Mouse (Mus musculus): Measurements from ENCODE around the gene Slc7a7. TPM values are rescaled to one million over a fixed set of nuclear protein-coding genes. Genes with fewer than 3 reads are reported as not detected.
A peak's percentile ranks its signal among the peaks of the same experiment; 100 is the strongest.
"Not testable (repeated sequence)": the region's sequence is repeated elsewhere in the genome, so short reads cannot be mapped to it uniquely, and the experiment has no call there.

The Slc7a7 gene
- total RNA-seq, 2 experiments from 2014 or later: 4.8 to 6.5 TPM

DNA sequence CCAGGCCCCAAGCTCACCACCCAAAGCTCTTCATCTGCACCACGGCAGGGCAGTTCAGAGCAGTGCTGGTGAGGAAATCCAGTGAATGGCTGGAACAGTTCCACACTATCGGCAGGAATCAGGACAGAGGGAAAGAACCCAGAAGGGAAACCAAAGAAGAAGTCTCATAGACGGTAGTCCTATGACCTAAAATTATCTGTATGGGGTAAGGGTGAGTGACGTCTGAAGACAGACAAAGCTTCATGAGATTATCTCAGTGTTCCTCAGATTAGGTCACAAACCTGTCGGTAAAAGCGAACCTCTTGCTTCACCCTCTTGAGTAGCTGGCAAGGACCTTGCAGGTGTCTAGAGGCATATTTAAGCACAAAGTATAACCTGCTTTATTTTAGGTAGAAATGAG, 40.4 kb downstream of the Slc7a7 start:
- DNase-seq: no peak

DNA sequence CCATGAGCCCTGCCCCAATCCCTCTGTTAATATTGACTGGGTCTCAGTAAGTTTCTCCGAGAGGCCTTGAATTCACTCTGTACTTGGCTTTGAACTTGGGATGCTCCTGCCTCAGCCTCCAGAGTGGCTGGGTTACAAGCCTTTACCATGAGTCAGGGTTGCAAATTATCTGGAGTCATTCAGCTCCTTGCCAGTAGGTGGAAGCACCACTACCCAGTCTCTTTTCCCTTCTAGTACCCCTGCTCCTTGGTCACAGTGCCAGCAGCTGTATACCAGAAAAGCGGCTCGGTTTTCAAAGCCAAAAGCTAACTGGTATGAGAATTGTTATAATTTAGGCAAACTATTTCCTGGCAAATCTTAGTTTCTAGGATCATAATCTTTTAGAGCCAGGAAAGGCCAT, 41.7 kb downstream of the Slc7a7 start:
- peak; percentile 31 to 33 for DNase-seq

DNA sequence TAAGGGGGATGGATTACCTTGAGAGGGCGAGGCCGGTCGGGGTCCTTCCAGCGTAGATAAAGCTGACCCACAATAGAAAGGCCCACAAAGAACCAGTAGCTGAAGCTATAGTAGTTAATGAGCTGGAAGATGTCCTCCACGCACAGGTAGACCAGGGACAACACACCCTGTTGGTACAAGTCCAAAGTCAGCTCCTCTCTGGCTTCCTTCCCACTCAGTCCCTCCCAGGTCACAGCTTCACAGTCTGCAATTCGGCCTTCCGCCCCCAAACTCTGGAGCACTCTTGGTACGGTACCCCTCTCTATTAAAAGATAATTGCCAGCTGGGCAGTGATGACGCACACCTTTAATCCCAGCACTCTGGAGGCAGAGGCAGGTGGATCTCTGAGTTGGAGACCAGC, 44.7 kb downstream of the Slc7a7 start:
- DNase-seq: no peak

DNA sequence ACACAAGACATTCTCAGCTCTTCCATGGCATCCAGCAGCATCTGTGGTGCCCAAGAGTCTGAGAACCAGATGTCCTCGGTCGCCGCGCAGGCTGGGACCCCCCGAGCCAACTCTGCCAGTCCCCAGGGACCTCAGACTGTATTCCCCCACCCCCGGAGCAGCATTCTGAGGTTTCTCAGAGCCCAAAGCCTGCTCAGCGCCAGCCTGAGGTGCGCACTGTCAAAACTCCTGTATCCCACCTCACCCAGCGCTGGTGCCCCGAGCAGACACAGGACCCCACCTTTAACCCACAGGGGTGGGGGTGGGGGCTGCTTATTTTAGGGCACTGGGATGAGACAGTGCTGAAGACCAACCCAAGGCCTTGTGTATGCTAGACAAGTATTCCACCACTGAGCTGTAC, 46.1 kb downstream of the Slc7a7 start:
- no peak for DNase-seq

DNA sequence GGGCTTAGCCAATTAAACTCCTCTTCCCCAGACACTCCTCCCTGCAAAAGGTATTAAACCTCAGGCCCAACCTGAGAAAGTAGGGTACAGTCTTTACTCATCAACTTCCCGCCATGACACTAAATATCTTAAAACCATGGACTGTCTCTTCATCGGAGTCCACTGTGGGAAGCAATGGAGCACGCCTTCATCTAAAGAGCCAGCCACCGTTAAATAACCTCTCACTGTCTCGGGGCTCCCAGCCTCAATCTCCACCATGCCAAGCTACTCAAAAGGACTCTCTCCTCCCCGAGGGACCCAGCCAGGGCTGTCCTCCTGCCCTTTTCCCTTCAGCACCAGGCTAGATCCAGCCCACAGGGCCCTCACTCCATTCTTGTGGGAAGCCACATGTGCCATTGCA, 47.0 kb downstream of the Slc7a7 start:
- DNase-seq: no peak

DNA sequence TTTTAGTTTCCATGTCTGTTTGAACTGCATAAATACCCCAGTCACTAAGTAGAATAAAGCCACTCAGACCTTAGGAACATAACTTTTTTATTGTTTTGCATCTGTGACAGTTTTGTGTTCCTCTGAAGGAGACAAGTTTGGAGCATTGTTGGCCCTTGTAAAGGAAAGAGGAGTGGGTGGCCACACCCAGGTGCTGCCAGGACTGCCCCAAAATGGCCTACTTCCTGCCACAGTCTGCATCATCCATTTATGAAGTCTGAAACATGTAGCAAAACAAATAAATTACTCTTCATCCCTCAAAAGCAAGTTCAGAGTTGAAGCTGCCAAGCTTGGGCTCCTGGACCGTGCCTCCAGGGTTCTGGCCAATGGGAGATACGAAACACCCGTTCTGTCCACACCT, 48.2 kb downstream of the Slc7a7 start:
- no peak for DNase-seq

DNA sequence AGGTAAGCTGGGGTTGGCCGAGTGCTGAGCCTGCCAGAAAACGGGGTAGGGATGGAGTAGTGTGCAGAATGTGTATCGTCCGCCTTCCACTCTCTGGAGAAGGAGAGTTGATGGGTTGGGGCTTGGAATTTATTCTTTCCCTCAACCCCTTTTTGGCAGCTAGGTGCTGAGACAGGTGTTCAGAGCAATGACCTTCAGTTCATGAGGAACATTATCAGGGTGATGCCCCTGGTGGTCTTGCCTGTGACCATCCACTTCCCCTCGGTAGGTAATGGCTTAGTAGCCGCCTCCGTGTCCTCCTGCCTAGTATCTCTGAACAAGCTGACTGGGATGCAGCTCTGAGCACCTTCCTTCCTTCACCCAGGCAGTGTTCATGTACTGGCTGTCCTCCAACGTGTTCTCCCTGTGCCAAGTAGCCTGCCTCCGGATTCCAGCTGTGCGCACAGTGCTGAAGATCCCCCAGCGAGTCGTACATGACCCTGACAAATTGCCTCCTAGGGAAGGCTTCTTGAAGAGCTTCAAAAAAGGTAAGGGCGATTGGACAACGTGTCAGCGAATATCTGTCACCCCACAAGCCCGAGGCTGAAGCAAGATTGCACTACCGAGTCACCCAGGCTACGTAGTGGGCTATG, 50.0 kb downstream of the Slc7a7 start:
- DNase-seq: peak; percentile 11 to 28

DNA sequence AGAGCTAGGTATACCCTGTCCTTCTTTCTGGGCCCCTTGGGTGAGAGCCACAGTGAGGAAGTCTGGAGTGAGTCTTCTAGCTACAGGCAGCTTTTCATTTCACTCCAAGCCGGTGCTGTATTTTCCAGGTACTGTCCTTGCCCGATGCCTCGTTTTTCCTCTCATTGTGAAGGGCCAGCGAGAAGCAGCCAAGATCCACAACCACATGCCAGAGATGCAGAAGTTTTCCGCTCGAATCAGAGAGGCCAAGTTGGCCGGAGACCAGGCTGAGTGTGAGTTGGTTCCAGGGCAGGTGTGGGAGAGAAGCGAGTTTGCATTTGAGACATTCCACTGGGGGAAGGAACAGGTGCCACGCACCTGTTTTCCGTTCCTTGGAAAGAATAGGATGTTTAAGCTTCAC, 51.0 kb downstream of the Slc7a7 start:
- DNase-seq: peak; percentile 23 to 24

DNA sequence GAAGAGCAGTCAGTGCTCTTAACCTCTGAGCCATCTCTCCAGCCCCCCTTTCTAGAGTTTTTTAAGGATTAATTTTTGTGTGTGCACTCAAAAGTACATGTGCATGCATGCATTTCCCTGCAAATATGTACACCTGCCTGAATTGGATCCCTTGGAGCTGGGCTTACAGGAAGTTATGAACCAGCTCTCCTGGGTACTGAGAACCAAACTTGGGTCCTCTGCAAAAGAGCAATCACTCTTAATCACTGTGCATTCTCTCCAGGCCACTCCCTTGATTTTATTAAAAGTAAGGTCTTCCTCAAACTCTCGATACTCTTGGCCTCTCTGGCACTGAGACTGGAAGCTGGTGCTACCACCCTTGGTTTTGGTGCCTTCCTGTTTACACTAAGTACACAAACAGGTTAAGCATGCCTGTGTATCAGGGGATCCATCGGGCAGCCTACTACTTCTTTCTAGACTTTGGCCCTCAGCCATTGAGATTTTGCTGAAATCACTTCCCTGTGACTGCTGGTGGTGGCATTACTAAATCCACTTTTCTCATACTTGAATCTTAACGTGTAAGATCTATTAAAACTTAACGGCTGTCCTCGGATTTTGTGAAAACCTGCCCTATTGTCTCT, 52.4 kb downstream of the Slc7a7 start:
- no peak for DNase-seq

DNA sequence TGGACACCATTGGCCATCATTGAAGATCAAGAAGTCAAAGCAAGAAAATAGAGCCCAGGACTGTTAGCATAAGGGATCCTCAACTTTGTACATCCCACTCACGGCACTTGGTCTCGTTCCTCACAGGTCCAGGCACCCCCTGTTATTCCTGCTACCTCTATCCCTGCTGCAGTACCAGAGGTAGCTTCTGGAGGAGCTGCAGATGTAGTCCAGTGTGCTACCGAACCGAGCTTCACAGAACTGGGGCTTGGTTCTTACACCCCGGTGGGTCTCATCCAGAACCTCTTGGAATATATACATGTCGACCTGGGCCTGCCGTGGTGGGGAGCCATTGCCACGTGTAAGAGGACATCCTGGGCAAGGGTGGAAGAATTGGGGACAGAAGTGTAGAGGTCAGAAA, 54.4 kb downstream of the Slc7a7 start:
- no peak for DNase-seq

DNA sequence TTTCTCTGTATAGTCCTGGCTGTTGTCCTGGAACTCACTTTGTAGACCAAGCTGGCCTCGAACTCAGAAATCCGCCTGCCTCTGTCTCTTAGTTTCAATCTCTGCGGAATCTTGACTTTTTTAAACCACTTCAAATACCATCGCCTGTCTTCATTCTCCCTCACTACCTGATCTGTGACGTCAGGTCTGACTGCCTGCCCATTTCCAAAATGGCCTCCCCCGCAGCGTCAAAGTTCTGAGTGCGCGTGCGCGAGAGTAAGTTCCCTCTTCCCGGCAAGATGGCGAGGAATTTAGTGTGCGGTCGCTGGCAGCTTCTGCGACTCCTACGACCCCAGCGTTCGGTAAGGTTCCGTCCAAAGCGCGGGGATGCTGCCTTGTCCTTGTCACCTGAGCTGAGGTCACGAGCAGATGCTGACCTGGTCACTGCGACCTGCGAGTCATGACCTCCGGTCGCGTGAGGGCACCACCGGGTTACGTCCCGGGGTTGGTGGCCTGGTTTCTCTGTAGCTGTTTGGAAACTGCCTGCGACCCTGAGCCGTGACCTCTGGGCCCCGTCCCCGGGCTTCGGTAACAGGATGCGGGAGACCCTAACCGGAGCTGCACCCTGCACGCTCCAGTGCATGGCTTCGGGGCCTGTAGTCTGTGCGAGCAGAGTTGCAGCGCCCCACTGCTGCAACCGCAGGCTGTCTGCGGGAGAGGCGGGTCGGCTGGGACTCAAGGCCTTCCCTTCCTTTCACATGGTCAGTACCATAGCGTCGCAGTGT, 56.8 kb downstream of the Slc7a7 start, which contains the start of gene Oxa1l:
Oxa1l (plus strand) TSS at position 258 of the 764 bp plus-strand sequence.
- DNase-seq: peak; percentile 95 to 98

DNA sequence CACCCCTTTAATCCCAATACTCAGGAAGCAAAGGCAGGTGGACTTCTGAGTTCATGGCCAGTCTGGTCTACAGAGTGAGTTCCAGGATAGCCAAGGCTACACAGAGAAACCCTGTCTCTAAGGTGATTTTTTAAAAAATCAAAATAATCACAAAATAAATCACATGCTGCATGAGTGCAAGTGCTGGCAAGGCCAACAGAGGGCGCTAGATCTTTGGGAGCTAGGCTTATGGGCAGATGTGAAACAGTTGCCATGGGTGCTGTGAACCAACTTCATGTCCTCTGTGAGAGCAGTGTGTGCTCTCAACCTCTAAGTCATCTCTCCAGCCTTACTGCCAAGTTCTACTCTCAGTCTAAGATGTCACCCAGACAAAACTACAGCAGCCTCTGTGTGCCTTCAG, 63.2 kb downstream of the Slc7a7 start:
- no peak for DNase-seq

DNA sequence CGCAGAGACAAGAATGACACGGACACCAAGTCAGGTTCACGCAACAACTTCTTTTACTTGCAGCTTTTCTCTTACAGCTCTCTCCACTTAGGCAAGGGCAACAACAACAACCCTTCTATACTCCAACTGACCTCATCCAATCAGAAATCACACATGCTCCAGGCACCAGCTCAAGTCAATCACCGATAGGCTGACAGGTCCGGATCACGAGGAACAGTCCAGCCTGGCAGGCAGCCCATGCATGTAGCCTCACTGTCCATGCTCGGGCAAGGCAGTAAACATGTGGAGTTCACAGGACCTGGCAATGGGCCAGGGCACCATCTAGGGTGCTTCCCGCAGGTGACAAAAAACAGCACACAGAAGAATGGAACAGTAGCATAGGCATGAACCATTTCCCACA, 65.3 kb downstream of the Slc7a7 start:
- no peak for DNase-seq

DNA sequence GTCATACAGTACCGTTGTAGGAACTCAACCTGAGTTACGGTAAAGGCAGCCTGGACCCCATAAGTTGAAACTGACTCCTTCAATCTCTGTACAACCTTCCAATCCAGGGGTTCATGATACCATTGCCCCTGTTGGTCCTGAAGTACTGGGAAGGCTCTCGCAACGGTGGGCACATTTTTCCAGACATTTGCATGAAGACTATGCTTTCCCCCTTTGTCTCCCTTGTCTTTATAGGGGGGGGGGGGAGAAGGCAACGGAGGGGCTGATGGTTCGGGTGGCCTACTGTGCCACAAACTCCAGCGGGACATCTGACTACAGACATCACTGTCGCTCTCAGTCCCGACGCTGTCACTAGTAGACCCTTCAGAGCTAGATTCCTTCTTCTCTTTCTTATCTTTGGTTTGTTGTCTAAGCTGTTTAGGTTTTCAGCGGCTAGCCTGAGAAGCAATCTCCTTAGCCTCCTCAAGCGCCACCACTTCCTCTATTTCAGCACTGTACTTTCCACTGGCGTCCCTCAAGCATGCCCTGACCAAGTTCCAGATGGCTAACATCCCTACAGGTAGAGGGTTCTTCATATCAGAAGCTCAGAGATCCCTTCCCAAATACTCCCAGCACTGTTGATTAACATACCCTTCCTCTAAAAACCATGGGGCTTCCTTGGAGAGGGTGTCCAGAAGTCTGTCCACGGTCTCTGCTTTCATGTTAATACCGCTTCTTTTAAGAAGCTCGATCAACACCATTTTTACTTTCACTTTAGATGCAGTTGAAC, 66.6 kb downstream of the Slc7a7 start:
- not testable (repeated sequence) for DNase-seq

DNA sequence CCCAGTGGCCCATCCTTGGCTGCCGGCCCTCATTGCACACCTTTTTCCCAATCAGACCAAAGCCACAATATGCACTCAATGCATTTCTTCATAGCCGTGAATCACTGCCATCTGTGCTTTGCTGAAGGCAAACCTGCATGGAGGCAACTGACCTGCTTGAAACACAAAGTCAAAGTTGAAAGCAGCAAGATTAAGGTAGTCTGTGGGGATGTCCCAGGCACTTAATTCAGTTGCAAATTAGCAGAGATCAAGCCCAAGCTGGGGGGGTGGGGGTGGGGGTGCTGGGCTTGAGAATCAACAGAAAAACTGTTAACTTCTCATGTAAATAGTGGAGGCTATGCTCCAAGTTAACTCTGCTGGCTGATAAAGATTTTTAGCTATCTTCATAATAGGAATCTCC, 75.8 kb downstream of the Slc7a7 start:
- DNase-seq: not testable (repeated sequence)

DNA sequence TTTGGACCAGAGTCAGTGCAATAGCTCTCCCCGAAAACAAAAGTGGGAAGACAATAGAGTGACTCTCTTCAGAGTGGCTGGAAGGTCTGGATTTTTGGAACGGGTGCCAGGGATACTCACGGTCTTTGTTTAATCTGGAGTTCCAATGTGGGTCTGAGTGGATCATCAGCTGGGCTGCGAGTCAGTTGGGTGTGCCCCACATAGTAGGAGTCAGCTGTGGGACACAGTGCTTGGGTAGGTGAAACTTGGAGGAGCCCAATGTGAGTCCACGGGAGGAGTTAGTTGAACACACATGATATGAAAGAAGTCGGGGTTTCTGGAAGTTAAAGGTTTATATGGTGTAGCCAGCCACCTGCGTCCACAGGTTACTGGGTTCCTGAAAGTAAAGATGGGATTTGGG, 76.7 kb downstream of the Slc7a7 start:
- no peak for DNase-seq

DNA sequence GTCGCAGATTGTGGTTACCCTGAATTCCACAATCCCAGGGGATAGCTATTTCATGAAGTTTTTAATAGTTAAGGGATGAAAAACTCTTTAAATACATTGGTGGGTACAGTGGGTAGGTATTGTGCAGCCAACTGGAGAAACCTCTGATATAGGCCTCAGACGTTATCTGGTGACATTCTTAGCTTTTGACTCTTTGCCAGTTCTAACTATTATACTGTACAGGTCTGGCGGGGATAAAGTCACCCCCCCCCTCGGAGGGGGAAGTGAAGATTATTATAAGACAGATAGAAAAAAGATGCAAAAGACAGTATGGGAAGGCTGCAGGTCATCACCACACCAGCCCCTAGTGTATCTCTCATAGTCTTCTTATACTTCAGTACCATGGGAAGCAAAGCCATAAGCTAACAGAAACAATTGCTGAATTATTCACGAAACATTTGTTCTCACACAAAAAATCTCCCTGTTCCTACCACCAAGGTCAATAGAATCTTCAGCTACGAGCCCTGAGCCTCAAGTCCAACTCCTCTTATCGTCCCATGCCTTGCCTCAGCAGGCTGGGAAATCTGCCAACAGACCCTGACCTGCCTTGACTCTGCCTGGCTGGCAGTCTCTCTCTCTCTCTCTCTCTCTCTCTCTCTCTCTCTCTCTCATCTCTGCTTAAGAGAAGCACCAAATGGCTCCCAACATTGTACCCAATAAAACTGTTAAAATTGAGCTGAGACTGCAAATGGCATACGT, 84.0 kb downstream of the Slc7a7 start:
- DNase-seq: peak; percentile 26 to 27

DNA sequence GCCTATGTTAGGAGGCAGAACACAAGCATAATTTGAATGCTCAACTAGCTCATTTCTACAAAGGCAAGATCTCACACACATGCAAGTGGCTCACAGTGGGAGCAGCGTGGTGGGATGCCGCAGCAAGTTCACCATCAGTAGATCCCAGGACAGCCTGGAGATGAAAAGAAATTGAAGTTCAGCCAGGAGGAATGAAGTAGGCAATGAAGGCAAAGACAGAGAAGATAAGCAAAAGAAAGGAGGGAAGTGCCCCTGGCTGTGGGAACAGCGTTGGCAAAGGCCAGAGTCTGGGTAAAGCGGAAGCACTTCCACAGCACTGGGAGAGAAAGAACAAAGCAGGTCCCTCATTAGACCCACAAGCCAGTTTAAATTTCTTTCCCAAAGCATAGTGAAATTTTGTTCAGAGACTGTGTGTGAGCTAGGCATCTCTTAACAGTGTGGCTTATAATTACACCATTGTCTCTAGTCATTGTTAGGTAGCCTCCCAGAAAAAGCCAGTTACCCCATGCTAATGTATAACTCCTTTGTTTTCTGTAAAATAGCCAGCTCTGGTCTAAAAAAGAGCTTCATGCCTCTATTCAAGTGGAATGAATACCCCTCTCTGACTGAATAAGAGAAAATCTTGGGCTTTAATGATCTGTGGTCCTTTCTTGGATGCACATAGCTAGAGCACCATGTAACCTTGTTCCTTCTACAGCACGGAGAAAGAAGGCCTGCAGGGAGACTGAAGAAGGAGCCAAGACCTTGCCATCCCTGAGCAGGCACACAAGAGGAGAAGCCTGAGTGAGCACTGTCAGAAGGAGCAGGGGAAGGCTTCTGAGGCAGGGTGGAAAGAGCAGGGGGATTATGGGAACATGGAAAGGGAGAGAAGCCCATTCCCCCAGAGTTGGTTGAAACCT, 85.2 kb downstream of the Slc7a7 start:
- no peak for DNase-seq

DNA sequence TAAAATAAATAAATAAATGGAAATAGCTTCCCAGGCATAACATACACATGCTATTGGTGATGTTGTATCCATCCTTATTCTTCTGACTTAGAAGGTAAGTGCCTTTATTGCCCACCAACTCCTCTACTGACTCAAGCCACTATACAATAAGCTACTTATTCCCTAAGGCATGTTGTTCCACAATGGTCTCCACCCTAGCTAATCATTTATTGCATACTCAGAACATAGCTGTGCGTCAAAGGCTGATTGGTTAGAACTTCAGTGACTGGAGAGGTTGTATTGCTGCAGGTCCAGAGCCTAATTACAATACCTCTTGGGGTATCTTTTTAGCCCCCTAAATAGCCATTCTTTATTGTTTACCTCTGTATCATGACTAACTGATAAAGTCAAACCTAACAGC, 86.4 kb downstream of the Slc7a7 start:
- DNase-seq: no peak

DNA sequence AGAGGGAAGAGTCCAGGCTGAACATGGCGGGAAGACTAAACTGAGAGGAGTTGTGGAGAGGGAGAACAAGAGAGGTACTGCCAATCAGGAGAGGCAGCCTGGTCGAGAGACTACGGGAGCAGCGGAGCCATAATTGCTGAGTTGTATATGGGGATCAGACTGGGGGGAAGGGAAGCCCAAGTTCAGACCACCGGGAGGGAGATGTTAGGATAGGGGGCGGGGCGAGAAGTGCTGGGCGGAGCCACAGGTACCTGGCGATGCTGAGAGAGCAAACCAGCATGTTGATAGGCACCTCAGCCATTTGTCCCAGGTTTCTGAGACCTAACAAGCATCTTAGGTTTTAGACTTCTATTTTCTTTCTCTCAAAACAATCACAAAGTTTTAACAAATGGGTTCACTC, 88.4 kb downstream of the Slc7a7 start:
- no peak for DNase-seq

DNA sequence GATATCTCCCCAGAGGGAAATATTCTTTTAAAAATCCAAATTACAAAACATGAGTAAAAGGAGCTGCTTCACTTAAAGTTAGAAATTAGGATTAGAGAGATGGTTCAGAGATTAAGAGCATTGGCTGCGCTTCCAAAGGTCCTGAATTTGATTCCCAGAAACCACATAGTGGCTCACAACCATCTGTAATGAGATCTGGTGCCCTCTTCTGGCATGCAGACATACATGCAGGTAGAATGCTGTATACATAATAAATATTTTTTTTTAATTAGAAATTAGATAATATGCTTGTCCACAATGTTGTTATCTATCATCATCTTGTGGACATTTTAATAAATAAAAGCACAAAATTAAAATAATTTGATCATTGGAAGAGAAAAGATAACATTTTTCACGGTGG, 89.0 kb downstream of the Slc7a7 start:
- DNase-seq: no peak
